Comparison of ENCODE assay signal across 15 mouse cellular contexts in genomic region chr1:126700063-126700977, GRCm38 (mm10).
DNase-seq lines count a peak whose midpoint lies in the region; ATAC-seq and TF ChIP-seq lines count a peak whose summit lies in the region.
"Had no signal": no experiment of that assay in that cellular context is flagged by ENCODE, and none has a peak within 500 bp of the region (broad histone marks: within the 10 kb centered on the region; RNA-seq: fewer than 3 reads in every experiment).

No protein-coding gene starts in this region.

- no peak for TF ChIP-seq CTCF in layer of hippocampus, adult 2 months (conservative IDR thresholded peaks at IDR 0.05)

- WGBS in forebrain, embryonic 14.5 days, result 15% methylated on average over 8 of the region's 8 CpGs
- 20% methylated on average over 8 of the region's 8 CpGs for WGBS in hindbrain, embryonic 16.5 days
- 28% methylated on average over 8 of the region's 8 CpGs for WGBS in neural tube, embryonic 13.5 days

- no peaks in the 10 kb centered on the region for H3K27me3 ChIP-seq in forebrain, embryonic 14.5 days (replicated peaks; ENCODE audit: control insufficient read depth, insufficient read depth, low read length)
- H3K27me3 ChIP-seq in hindbrain, embryonic 16.5 days (replicated peaks; ENCODE audit: control insufficient read depth, insufficient read depth, low read length), result no peaks in the 10 kb centered on the region
- no peaks in the 10 kb centered on the region for H3K27me3 ChIP-seq in neural tube, embryonic 13.5 days
- H3K27me3 ChIP-seq: kidney, embryonic 15.5 days; limb, embryonic 13.5 days; stomach, embryonic 15.5 days had no signal

- no peaks in the 10 kb centered on the region for H3K9me3 ChIP-seq in forebrain, embryonic 14.5 days (replicated peaks; ENCODE audit: control insufficient read depth, low read length)
- H3K9me3 ChIP-seq in hindbrain, embryonic 16.5 days (ENCODE audit: control insufficient read depth, low read length), result no peaks in the 10 kb centered on the region
- H3K9me3 ChIP-seq in neural tube, embryonic 13.5 days, result no peaks in the 10 kb centered on the region
- H3K9me3 ChIP-seq: kidney, embryonic 15.5 days; limb, embryonic 13.5 days; stomach, embryonic 15.5 days had no signal

- no peak for DNase-seq in layer of hippocampus, adult 2 months (ENCODE audit: low spot score in 2 of 2)
- no peak for DNase-seq in layer of hippocampus, postnatal 36 days
- DNase-seq in forebrain, embryonic 14.5 days (ENCODE audit: low spot score), result peak; percentile 54
- no peak for DNase-seq in right cerebral cortex, postnatal 36 days (ENCODE audit: low spot score in 2 of 2)
- DNase-seq in kidney, postnatal 14 days, result no peak
- no peak for DNase-seq in right cerebral cortex, postnatal 10 days (ENCODE audit: low spot score in 2 of 2)
- DNase-seq: adrenal gland, postnatal 25 days; liver, postnatal 0 days; lung, postnatal 36 days; thymus, postnatal 25 days had no signal

- H3K9ac ChIP-seq in forebrain, embryonic 14.5 days (ENCODE audit: low read length), result no peak overlapping the region
- H3K9ac ChIP-seq in hindbrain, embryonic 16.5 days (ENCODE audit: low read depth, low read length), result no peak overlapping the region; the same call in 1 of the 2 replicates
- H3K9ac ChIP-seq in neural tube, embryonic 13.5 days, result no peak overlapping the region
- H3K9ac ChIP-seq: kidney, embryonic 15.5 days; limb, embryonic 13.5 days; liver, postnatal 0 days; stomach, embryonic 15.5 days had no signal

- H3K4me2 ChIP-seq in forebrain, embryonic 14.5 days (ENCODE audit: low read length), result peak overlapping the region; percentile 6; the same call in 1 of the 2 replicates
- 0 out of 2 replicates have a peak overlapping the region, but pooled peaks have one; percentile 3 for H3K4me2 ChIP-seq in hindbrain, embryonic 16.5 days (ENCODE audit: low read length)
- H3K4me2 ChIP-seq in neural tube, embryonic 13.5 days, result peak overlapping the region; percentile 36
- H3K4me2 ChIP-seq: kidney, embryonic 15.5 days; limb, embryonic 13.5 days; stomach, embryonic 15.5 days had no signal

- H3K36me3 ChIP-seq in forebrain, embryonic 14.5 days (ENCODE audit: control insufficient read depth, insufficient read depth, low read length), result no peaks in the 10 kb centered on the region
- H3K36me3 ChIP-seq in hindbrain, embryonic 16.5 days (ENCODE audit: control insufficient read depth, insufficient read depth, low read length), result no peaks in the 10 kb centered on the region
- H3K36me3 ChIP-seq in neural tube, embryonic 13.5 days, result no peaks in the 10 kb centered on the region
- H3K36me3 ChIP-seq: kidney, embryonic 15.5 days; limb, embryonic 13.5 days; stomach, embryonic 15.5 days had no signal

- 0 out of 2 replicates have a peak, but pooled peaks cover 5% of the 10 kb centered on the region for H3K4me1 ChIP-seq in forebrain, embryonic 14.5 days (ENCODE audit: control insufficient read depth, insufficient read depth, low read length)
- H3K4me1 ChIP-seq in hindbrain, embryonic 16.5 days (ENCODE audit: control insufficient read depth, insufficient read depth, low read depth, low read length), result peaks cover 4% of the 10 kb centered on the region; the same call in 1 of the 2 replicates
- peaks cover 16% of the 10 kb centered on the region for H3K4me1 ChIP-seq in neural tube, embryonic 13.5 days (replicated peaks)
- H3K4me1 ChIP-seq: kidney, embryonic 15.5 days; stomach, embryonic 15.5 days had no signal

- peak overlapping the region; percentile 3; the same call in 1 of the 2 replicates for H3K4me3 ChIP-seq in layer of hippocampus, adult 2 months
- no peak overlapping the region for H3K4me3 ChIP-seq in forebrain, embryonic 14.5 days (ENCODE audit: low read depth, low read length)
- H3K4me3 ChIP-seq in hindbrain, embryonic 16.5 days (ENCODE audit: low read length), result no peak overlapping the region
- H3K4me3 ChIP-seq in neural tube, embryonic 13.5 days, result no peak overlapping the region
- H3K4me3 ChIP-seq: kidney, embryonic 15.5 days; limb, embryonic 13.5 days; stomach, embryonic 15.5 days had no signal

- peak overlapping the region; percentile 43; the same call in 1 of the 2 replicates for H3K27ac ChIP-seq in layer of hippocampus, adult 2 months
- H3K27ac ChIP-seq in forebrain, embryonic 14.5 days (ENCODE audit: low read depth, low read length), result peak overlapping the region; percentile 72
- peak overlapping the region; percentile 60 for H3K27ac ChIP-seq in hindbrain, embryonic 16.5 days (ENCODE audit: low read depth, low read length)
- H3K27ac ChIP-seq in neural tube, embryonic 13.5 days (replicated peaks), result peak overlapping the region; percentile 84
- H3K27ac ChIP-seq: kidney, embryonic 15.5 days; limb, embryonic 13.5 days; stomach, embryonic 15.5 days had no signal

- ATAC-seq in forebrain, embryonic 14.5 days, result peak; percentile 72
- peak; percentile 80 for ATAC-seq in hindbrain, embryonic 16.5 days
- ATAC-seq in neural tube, embryonic 13.5 days (ENCODE audit: low read depth), result peak; percentile 88
- ATAC-seq: liver, postnatal 0 days had no signal
